Mouse (Mus musculus): ENCODE results near the gene Auts2.

The Auts2 gene

DNA sequence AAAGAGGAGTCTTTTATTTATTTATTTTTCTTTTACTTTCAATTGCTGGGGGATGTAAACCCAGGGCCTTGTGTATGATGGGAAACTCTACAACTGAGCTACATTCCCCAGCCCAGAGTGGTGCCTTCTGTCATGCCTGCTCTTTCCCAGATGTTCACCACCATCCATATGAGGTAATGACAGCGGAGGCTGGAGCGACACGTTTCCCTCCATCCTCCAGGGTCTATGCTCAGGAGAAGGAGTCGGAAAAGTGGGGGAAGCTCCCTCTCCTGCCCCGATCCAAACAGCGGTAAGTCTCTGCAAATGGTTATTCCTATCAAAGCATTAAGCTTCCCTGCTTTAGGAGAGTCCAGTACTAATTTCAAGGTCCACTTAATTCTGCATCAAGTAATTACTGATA is 768.4 kb downstream of the Auts2 start:
- no peak for DNase-seq

DNA sequence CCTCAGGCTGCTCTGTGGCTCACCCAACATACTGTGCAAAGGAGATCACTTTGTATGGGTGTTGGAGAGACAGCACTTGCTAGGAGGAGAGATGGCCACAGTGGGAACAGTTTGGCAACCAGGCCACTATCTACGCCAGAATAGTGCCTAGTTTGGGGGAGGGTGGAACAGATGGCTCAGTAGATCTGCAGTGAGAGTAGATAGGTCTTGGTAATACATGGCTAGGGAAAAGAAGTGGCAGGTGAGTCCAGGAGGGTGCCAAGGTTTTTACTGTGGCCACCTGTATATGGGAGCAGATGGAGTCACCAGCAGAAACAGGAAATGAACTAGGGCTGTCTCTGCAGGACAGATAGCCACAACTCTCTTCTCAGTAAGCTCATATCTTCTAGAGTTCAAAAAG is 770.5 kb downstream of the Auts2 start:
- no peak for DNase-seq

- DNase-seq: no peak
Measured at GRCm38 (mm10) chr5:131769273-131769672, 773.9 kb downstream of the Auts2 start.

DNA sequence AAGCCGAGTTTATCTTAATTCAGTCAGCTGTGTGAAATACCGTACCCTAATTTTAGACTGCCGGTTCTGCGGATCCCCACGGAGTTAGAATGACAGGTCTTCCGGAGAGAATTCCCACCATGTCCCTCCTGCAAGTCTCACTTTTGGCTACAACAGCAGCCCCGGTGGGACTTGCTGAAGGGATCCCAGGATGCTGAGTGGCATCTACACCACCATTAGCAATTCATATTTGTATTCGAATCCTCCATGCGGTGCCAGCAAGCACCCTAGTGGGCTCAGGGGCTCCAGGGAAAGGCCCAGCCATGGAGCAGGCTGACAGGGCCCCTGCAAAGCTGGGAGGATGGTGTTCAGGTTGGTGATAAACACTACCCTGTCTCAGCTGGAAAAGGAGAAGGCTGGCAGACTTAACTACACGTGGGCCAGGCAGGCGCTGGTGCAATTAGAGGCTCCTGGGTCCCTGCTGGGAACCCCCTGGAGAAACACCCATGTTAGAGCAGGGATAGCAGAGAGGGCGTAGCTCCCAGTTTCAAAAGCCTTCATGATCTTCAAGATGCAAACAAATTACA is 775.4 kb downstream of the Auts2 start:
- DNase-seq: no peak

GRCm38 (mm10) chr5:131767176-131767575 is 776.0 kb downstream of the Auts2 start:
- no peak for DNase-seq

GRCm38 (mm10) chr5:131759432-131759831 is 783.7 kb downstream of the Auts2 start:
- no peak for DNase-seq

- DNase-seq: no peak
Measured at GRCm38 (mm10) chr5:131750330-131750729, 792.8 kb downstream of the Auts2 start.

DNA sequence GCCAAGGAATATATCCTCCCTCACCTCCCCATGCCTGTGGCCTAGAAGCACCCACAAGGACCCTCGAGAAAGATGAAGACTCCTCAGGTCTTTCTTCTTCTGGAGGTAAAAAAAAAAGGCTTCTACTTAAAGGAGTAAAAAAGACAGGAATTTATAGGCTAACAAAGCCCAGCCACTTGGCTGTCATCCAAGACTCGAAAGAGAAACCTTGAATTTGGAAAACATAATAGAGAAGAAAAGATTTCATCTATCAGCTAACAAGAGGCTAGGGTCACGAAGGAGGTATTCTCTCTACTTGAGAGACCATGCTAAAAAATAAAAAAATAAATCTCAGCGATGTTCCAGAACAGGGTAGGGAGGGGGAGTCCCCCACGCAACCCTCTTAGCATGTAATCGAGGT is 793.9 kb downstream of the Auts2 start:
- no peak for DNase-seq

DNA sequence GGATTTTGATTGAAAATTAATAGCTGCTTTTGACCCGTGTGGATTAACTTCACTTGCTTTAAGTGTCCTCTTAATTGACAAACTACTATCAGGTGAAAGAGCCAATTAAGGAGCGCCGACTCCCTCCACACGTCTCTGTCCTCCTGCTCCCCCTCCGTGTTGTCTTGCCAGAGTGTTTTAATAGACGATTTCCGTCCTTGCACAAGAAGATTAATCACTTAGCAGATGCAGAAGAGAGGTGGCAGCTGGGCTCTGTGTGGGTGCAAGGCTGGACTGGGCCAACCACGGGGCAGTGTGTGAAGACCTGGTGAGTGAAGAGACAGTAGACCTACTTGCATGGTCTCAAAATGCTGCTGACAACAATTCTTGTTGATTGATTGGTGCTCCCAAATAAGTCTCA is 800.1 kb downstream of the Auts2 start:
- no peak for DNase-seq

DNA sequence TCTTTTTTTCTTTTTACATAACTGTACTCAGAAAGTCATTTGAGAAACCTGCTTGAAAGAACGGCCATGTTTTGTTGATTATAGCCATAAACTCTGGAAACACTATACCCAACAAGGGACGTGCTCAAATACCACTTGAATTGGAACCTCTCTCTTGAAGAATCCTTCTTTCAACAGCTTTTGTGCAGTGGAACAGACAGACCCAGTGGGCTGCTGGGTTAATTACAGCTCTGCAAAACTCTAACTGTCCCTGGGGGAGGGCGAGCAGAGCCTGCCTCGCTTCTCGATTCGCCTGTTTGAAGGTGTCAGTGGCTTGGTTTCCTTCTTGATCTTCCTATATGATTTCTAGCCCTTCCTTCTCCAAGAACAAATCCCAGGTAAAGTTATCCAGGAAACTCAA is 805.7 kb downstream of the Auts2 start:
- no peak for DNase-seq

DNA sequence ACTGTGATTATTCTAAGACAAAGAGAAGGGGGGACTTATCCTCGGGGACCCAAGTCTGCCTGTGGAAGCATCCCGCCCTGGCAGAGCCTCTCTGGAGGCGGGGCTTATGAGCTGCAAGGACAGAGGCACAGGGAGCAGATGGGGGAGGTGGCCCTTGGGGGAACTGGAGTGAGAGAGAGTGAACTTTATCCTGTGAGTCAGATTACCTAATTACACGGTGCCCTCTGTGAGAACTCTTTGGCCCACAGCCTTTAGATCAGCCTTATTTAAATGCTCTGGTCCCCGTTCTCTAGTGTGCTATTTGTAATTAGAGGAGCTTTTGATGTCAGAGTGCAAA is 809.9 kb downstream of the Auts2 start:
- DNase-seq: no peak

DNA sequence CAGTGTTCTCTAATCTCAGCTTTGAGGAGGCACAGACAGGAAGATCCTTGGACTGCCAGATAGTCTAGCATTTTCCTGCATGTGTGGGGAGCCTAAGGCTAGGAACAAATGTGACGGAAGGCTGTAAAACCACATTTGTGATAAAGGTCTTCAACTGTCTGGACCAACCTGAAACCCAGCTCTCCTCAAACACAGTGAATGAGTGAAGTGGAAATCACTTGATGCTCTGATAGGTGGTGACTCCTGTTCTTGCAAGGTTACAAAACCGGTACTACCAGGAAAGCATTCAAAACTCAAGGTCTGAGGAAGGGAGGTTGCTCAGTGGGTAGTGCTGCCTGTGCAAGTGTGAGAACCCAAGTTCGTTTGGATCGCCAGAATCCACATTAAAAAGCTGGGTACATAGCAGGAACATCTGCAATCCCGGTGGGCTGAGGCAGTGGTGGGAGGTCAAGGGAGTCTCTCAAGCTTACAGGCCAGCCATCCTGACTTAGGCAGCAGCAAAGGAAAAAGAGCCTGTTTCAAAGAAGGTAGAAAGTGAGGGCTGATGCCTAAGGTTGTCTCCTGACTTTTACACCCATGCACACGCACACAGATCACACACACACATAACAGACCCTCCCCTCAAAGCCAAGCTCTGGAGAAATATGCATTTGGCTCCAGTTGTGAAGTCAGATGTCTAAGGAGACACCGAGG is 810.4 kb downstream of the Auts2 start:
- DNase-seq: no peak

GRCm38 (mm10) chr5:131729456-131729855 is 813.7 kb downstream of the Auts2 start:
- no peak for DNase-seq

DNA sequence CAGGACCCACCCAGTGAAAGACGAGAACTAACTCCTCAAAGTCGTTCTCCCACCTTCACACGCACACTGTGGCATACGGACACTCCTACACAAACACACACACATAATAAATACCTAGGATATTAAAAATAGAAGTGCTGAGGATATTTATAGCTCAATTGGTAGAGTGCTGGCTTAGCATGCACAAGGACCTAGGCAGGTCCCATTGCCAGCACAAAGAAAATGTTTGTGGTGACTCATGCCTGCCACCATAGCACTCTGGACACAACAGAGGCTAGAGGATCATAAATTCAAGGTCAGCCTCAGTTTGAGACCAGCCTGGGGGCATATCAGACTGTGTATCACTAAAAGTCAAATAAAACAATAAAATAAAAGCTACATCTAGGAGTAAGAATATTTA is 815.2 kb downstream of the Auts2 start:
- no peak for DNase-seq

GRCm38 (mm10) chr5:131724508-131724907 is 818.6 kb downstream of the Auts2 start:
- no peak for DNase-seq

- DNase-seq: no peak
Measured at GRCm38 (mm10) chr5:131722791-131723190, 820.4 kb downstream of the Auts2 start.

GRCm38 (mm10) chr5:131722361-131722760 is 820.8 kb downstream of the Auts2 start:
- DNase-seq: no peak

- peak; percentile 2 for DNase-seq
Measured at GRCm38 (mm10) chr5:131718013-131718412, 825.1 kb downstream of the Auts2 start.

DNA sequence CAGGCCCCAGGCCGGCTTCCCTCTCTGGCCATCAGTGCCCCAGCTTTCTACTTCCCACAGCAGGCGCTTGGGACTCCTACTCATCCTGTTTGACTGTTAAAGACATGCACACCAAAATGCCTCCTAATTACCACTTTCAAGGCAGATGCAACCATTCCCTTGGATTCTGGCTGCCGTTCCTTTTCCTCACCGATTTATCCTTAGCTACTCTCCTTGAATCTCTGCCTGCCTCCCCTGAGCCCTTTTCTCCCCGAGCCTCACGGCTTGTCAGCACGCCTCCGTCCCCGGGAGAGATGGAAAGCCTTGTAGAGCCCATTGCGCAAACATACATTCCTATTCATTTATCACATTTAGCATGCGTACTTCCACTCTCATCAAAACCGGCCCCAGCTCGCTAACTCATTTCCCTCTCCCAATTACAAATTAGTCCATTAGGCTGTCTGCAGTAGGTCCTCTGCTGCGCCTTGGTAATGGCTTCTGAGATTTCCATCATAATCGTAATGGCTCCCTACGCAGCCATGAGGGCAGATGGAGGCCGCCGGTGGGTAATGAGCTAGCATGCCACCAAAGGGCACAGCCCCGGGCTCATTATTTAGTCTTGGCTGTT is 825.7 kb downstream of the Auts2 start:
- DNase-seq: no peak

DNA sequence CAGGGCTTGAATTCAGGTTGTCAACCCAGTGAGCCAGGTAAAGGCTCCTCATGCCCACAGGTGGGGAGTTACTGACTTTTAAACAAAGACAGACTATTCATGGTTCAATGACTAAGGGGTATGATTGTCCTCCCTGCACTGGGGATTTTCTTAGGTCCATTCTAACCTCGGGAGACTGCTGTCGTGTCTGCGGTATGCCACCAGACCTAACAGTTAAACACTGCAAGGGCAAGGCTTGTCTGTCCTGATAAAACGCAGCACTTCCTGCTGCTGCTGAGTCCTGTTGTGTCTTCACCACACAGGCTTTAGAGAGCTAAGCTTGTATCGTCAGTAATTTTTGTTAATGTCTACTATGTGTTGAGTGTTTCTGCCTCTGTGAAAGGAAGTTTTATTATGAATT is 828.2 kb downstream of the Auts2 start:
- DNase-seq: no peak

GRCm38 (mm10) chr5:131712441-131712840 is 830.7 kb downstream of the Auts2 start:
- DNase-seq: no peak

- DNase-seq: peak; percentile 22
Measured at GRCm38 (mm10) chr5:131711474-131712129, 831.5 kb downstream of the Auts2 start.

GRCm38 (mm10) chr5:131710735-131711473 is 832.2 kb downstream of the Auts2 start:
- DNase-seq: peak; percentile 2

All from lung, postnatal 36 days (tissue).